Mouse (Mus musculus) kidney, embryonic 14.5 days (tissue): Measurements from ENCODE around the gene Phf2. TPM values are rescaled to one million over a fixed set of nuclear protein-coding genes. Genes with fewer than 3 reads are reported as not detected.

Experiments used
- ATAC-seq: fragments of 200-750 bp; cut with Nextera tagmentation; 2 replicates; pipeline ENCODE4 v1.8.0; 2017; ENCODE audit warnings: moderate number of reproducible peaks, mild to moderate bottlenecking, moderate TSS enrichment, moderate library complexity; ENCODE audit not compliant: low FRiP score, low TSS enrichment
- H3K27ac ChIP-seq: fragments of 300-500 bp; sonication (generic); 2 replicates; pipeline ENCODE4 v1.5.1; 2014; ENCODE audit warnings: low read depth, mild to moderate bottlenecking, low read length, moderate library complexity, mixed read lengths
- H3K27me3 ChIP-seq: fragments of 300-500 bp; sonication (generic); 2 replicates; pipeline ENCODE4 v1.6.1; 2014; ENCODE audit warnings: mild to moderate bottlenecking, low read length; ENCODE audit not compliant: control insufficient read depth, insufficient read depth
- H3K36me3 ChIP-seq: fragments of 300-500 bp; sonication (generic); 2 replicates; pipeline ENCODE4 v1.6.1; 2014; ENCODE audit warnings: low read length, mixed read lengths; ENCODE audit not compliant: control insufficient read depth, insufficient read depth
- H3K4me1 ChIP-seq: fragments of 300-500 bp; sonication (generic); 2 replicates; pipeline ENCODE4 v1.6.1; 2014; ENCODE audit warnings: low read length, mixed read lengths; ENCODE audit not compliant: control insufficient read depth, insufficient read depth
- H3K4me2 ChIP-seq: fragments of 300-500 bp; sonication (generic); replicated peaks from 2 replicates; pipeline ENCODE4 v1.6.1; 2014; ENCODE audit warnings: low read depth, mild to moderate bottlenecking, low read length
- H3K4me3 ChIP-seq: fragments of 300-500 bp; sonication (generic); 2 replicates; pipeline ENCODE4 v1.5.1; 2014; ENCODE audit warnings: mild to moderate bottlenecking, low read length
- H3K9ac ChIP-seq: fragments of 300-500 bp; sonication (generic); 2 replicates; pipeline ENCODE4 v1.6.1; 2014; ENCODE audit warnings: low read depth, mild to moderate bottlenecking, low read length, moderate library complexity
- H3K9me3 ChIP-seq: fragments of 300-500 bp; sonication (generic); 2 replicates; pipeline ENCODE4 v1.6.1; 2016; ENCODE audit warnings: low read length; ENCODE audit not compliant: control insufficient read depth
- WGBS: fragments of 180-500 bp; shearing (Covaris S2); extraction: QIAGEN DNeasy Blood & Tissue Kit; methylation state at CpG from one replicate; pipeline ENCODE4 v1.1.7; 2014; 5-methylcytosine and 5-hydroxymethylcytosine counted together
- polyA plus RNA-seq: library from polyadenylated mRNA; unstranded; fragments of >200 nt; fragmentation: Nextera tagmentation; extraction: Ambion mirVana; gene quantifications from 2 replicates; pipeline ENCODE4 v1.2.1, GENCODE M21; 2014

Gene Phf2
- polyA plus RNA-seq, 1 experiment from 2014 or later: 11.8 TPM

- no peaks in the 10 kb centered on the region for H3K27me3 ChIP-seq
- ATAC-seq: no peak
- H3K4me2 ChIP-seq: no peak overlapping the region
- 58% methylated on average over 15 of the region's 15 CpGs for WGBS
- H3K4me1 ChIP-seq: no peaks in the 10 kb centered on the region
- no peaks in the 10 kb centered on the region for H3K36me3 ChIP-seq
- H3K4me3 ChIP-seq: no peak overlapping the region
- no peak overlapping the region for H3K27ac ChIP-seq
- H3K9ac ChIP-seq: no peak overlapping the region
- H3K9me3 ChIP-seq: no peaks in the 10 kb centered on the region
These were observed 114.2 kb downstream of the Phf2 start for GRCm38 (mm10) chr13:48756769-48757168.

Other genes starting within 250 kb of the Phf2 start
- gene Ptpdc1, start 245.5 kb downstream of the Phf2 start, polyA plus RNA-seq: 6.5 and 15.0 TPM in 2 replicates
- gene Barx1, start 208.1 kb downstream of the Phf2 start, polyA plus RNA-seq: 0.46 TPM in 1 of 2 replicates, not detected in the other
- gene Fam120a, start 96.9 kb upstream of the Phf2 start, polyA plus RNA-seq: 41.4 and 49.6 TPM in 2 replicates